Mouse (Mus musculus): ENCODE measurements around the gene Asb14. TPM values are rescaled to one million over a fixed set of nuclear protein-coding genes. Genes with fewer than 3 reads are reported as not detected.

Gene Asb14
- polyA plus RNA-seq, 1 experiment from 2014 or later, result not detected

Other genes with a start within 250 kb of the Asb14 start
- 12.9 and 13.4 TPM in 2 replicates for gene Pde12, start 224.7 kb upstream of the Asb14 start, polyA plus RNA-seq (2014; fragmentation: Nextera tagmentation; extraction: Ambion mirVana)
- 0.04 TPM in 1 of 2 replicates, not detected in the other for gene Dnah12, start 201.3 kb upstream of the Asb14 start, polyA plus RNA-seq (2014; fragmentation: Nextera tagmentation; extraction: Ambion mirVana)
- gene Appl1, start 76.7 kb downstream of the Asb14 start, polyA plus RNA-seq (2014; fragmentation: Nextera tagmentation; extraction: Ambion mirVana), result 35.4 and 38.4 TPM in 2 replicates
- gene Hesx1, start 99.9 kb downstream of the Asb14 start, polyA plus RNA-seq (2014; fragmentation: Nextera tagmentation; extraction: Ambion mirVana), result 0.52 TPM in 1 of 2 replicates, not detected in the other
- 7.2 and 7.8 TPM in 2 replicates for gene Il17rd, start 144.4 kb downstream of the Asb14 start, polyA plus RNA-seq (2014; fragmentation: Nextera tagmentation; extraction: Ambion mirVana)
- 2.3 and 2.9 TPM in 2 replicates for gene Arhgef3, start 220.3 kb downstream of the Asb14 start, polyA plus RNA-seq (2014; fragmentation: Nextera tagmentation; extraction: Ambion mirVana)

Data from forebrain, embryonic 11.5 days (tissue).